Mouse (Mus musculus): ENCODE data around the gene Zfp984. TPM values are rescaled to one million over a fixed set of nuclear protein-coding genes. Genes with fewer than 3 reads are reported as not detected.
"Not testable (repeated sequence)": the region's sequence is repeated elsewhere in the genome, so short reads cannot be mapped to it uniquely, and the experiment has no call there.

Zfp984 gene
- polyA plus RNA-seq, 1 experiment, result 0.64 TPM

- H3K27ac ChIP-seq (ENCODE audit: control insufficient read depth, insufficient read depth, low read depth, low read length), result peak overlapping the region; percentile 94
- H3K4me3 ChIP-seq (ENCODE audit: control insufficient read depth, low read depth, low read length), result peak overlapping the region; percentile 93
- not testable (repeated sequence) for H3K36me3 ChIP-seq (ENCODE audit: control insufficient read depth, insufficient read depth, low read length); H3K27me3 ChIP-seq (ENCODE audit: control insufficient read depth, insufficient read depth, low read length); H3K4me1 ChIP-seq (ENCODE audit: control insufficient read depth, insufficient read depth, low read length)
- TF ChIP-seq POLR2A (IDR thresholded peaks at IDR 0.05; ENCODE audit: control insufficient read depth, low read depth, low read length), result peak; percentile 52
Observed at GRCm38 (mm10) chr4:147738636-147739369, 70.8 kb downstream of the Zfp984 start.

Other genes with a start within 250 kb of the Zfp984 start
- gene Zfp979, start 167.3 kb downstream of the Zfp984 start, polyA plus RNA-seq (2012; rRNA removed), result 1.1 and 1.3 TPM in 2 replicates
- gene Zfp534, start 107.2 kb downstream of the Zfp984 start, polyA plus RNA-seq (2012; rRNA removed), result 0.10 and 0.17 TPM in 2 replicates
- gene Zfp933, start 38.6 kb upstream of the Zfp984 start, polyA plus RNA-seq (2012; rRNA removed), result 1.6 and 2.3 TPM in 2 replicates
- 96.6 and 116 TPM in 2 replicates for gene Miip, start 59.0 kb upstream of the Zfp984 start, polyA plus RNA-seq (2012; rRNA removed)
- 1.4 and 1.8 TPM in 2 replicates for gene Fv1, start 59.2 kb upstream of the Zfp984 start, polyA plus RNA-seq (2012; rRNA removed)
- 142 and 153 TPM in 2 replicates for gene Mfn2, start 94.9 kb upstream of the Zfp984 start, polyA plus RNA-seq (2012; rRNA removed)
- 7.2 and 8.8 TPM in 2 replicates for gene Plod1, start 127.0 kb upstream of the Zfp984 start, polyA plus RNA-seq (2012; rRNA removed)
- 35.5 and 38.1 TPM in 2 replicates for gene 2510039O18Rik, start 131.1 kb upstream of the Zfp984 start, polyA plus RNA-seq (2012; rRNA removed)
- not detected in 2 replicates for gene Nppb, start 176.0 kb upstream of the Zfp984 start, polyA plus RNA-seq (2012; rRNA removed)
- gene Nppa, start 190.9 kb upstream of the Zfp984 start, polyA plus RNA-seq (2012; rRNA removed), result not detected in 2 replicates
- 9.8 and 12.7 TPM in 2 replicates for gene Clcn6, start 229.0 kb upstream of the Zfp984 start, polyA plus RNA-seq (2012; rRNA removed)
- gene Mthfr, start 229.3 kb upstream of the Zfp984 start, polyA plus RNA-seq (2012; rRNA removed), result 31.8 and 34.7 TPM in 2 replicates

Data from testis, adult 2 months (tissue).